Mouse (Mus musculus): ENCODE measurements around the gene CN725425.

CN725425 gene

DNA sequence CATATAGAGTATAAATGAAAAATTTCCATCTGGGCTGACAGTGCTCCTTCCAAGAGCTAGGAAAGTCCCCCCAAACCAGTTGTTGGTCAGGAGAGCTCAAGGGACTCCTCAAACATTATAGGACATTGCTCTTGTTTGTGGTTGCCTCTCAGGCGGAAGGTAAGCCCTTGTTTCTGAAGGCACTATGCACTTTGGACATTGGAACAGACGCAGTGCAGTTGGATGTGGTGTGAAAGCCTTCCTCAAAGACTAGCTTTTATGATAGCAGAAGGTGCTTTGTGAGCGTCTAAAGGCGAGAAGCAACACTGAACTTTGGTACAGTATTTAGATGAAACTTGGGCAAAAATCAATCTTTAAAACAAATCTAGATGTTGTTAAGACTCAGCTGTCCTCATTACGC, 7.2 kb downstream of the CN725425 start:
- no peak for DNase-seq (ENCODE audit: low spot score in 2 of 2)

DNA sequence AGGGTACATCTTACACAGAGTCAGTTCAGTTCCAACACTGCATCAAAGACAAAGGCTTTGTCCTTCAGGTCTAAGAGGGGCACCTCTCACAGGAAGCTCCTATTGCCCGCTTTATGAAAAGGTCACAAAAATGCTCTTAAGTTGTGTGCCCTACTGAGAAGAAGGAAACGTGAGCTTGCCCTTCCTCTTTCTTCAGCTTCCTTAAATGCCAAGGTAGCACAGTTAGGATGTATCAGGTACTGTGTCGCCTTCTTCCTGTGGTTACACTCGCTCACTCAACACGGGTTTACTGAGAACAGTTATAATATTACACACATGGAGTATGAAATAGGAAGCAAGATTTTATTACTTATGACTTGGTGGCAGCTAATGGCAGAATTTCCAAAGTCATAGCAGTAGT, 38.0 kb downstream of the CN725425 start:
- DNase-seq (ENCODE audit: low spot score in 2 of 2): no peak

- no peak for DNase-seq (ENCODE audit: low spot score in 2 of 2)
Observed at GRCm38 (mm10) chr15:91240683-91241335, 41.5 kb downstream of the CN725425 start.

DNA sequence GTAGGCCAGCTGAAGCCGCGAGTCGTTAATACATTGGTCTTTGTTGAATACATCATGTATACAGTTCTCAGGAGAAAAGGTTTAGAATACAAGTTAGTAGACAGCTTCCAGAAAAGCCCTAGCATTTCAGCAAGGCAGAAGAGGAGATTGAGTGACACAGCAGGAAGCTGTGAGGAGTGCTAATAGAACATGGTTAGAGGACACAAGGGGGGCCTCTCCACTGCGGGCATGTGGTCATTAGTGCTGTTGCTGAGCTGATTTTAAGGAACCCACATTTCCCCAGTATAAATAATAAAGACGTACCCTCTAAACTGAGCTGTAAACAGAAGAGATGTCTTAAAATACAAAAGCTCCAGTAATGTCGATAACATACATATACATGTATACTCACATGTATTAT, 51.5 kb downstream of the CN725425 start:
- peak in 1 of 2 experiments; percentile 10 for DNase-seq (ENCODE audit: low spot score in 2 of 2)

DNA sequence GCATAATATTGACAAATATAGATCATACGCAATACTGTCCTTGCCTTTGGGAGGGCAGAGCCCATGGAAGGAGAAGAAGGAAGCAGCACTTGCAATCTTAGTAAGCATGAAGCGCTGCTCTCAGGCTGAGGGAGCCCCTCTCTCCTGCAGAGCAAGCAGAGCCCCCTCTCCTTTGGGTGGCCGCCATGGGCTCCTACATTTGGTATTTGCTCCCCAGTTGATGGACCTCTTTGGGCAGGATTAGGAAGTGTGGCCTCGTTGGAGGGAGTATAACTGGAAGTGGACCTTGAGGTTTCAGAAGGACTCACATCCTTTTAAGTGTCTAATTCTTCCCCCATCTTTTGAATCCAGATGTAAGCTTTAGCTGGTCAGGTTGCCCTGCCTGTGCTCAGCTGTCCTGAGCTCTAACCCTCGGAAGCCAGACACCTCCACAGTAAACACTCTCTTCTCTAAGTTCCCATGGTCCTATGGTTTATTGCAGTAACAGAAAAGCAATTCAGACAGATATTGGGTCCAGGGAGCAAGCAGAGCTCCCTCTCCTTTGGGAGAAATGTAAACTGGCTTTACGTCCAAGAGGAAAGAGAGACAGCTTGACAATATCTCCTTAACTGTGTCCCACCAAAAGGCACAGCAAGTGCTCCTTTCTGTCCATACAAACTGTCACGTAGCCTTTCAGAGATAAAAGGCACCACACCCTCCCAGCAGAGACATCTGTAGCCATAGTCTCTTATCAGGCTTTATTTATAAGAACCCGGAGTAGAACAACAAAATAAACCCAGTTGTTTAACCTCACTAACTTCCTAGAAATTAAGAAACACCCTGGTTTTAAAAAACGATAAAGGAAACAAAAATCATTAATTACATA, 52.5 kb downstream of the CN725425 start:
- DNase-seq (ENCODE audit: low spot score in 2 of 2): no peak

GRCm38 (mm10) chr15:91252956-91253355, 53.7 kb downstream of the CN725425 start:
- DNase-seq (ENCODE audit: low spot score in 2 of 2): no peak

DNA sequence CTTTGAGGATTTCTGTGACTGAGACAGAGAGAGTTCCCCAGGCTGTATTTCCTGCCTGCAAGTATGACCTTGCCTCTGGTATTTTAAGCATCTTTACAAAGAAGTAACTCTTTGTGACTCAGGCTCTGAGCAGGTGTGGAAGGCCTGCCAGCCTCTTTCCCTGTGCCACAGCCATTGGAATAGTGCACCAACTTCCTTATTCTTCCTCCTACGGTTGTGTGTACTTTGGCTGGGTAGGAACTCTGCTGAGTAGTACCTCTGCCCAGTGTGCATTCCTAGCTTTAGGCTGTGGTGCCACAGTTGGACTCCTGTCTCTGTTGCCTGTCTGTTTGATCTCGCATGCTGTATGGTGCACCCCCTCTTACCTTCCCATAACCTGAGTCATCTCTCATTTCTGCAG, 56.0 kb downstream of the CN725425 start:
- no peak for DNase-seq (ENCODE audit: low spot score in 2 of 2)

DNA sequence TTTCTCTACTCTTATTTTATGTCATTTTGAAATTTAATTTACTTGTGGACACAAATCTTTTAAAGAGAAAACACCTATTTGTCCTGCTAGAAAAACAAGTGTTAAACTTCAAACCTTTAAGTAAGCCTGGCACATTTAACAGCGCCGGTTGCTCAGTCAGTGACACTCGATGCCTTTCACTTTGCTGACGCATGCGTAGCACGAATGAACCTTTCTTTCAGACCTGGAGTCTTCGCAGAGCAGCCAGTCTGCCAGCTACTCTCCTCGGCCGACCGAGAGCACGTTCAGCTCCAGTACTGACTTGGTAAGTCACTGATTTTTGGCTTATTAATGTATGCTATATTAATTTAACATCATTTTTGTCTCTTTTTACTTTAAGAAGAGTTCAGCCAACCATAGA, 57.8 kb downstream of the CN725425 start:
- DNase-seq (ENCODE audit: low spot score in 2 of 2): no peak

DNA sequence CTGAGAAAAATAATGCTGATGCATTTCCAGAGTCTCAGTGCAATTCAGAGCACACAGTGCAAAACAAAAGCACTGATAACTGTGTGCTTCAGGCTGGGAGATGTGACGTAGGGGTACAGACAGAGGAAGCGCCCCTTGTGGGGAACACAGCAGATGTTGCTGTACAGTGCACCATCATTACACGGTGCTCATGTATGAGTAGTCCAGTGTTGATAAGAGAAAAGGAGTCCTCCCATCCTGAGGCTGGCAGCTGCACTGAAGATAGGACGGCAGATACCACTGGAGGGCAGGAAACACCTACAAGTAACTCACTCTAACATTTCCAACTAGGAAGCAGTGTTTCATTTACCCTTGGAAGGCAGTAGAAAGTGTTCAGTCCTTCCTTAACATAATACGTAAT, 61.3 kb downstream of the CN725425 start:
- no peak for DNase-seq (ENCODE audit: low spot score in 2 of 2)

- no peak for DNase-seq (ENCODE audit: low spot score in 2 of 2)
Observed at GRCm38 (mm10) chr15:91263926-91264325, 64.6 kb downstream of the CN725425 start.

DNA sequence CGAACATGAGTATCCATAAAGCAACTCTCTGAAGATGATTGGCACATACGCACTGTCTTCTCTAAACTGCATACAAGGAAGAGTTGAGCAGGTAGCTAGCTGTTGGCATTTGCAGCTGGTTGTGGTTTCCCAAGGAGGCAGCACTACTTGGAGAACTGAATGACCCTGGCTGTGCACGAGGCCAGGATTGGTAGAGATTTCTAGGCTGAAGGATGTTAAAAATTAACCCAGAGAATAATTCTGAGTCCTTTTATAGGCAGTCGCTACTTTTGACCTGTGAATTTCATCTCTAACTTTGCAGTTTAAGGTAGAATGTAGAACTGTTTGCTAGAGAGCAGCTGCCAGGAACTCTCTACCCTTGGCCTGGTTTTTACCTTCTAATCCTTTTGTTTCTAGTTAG, 69.2 kb downstream of the CN725425 start:
- no peak for DNase-seq (ENCODE audit: low spot score in 2 of 2)

DNA sequence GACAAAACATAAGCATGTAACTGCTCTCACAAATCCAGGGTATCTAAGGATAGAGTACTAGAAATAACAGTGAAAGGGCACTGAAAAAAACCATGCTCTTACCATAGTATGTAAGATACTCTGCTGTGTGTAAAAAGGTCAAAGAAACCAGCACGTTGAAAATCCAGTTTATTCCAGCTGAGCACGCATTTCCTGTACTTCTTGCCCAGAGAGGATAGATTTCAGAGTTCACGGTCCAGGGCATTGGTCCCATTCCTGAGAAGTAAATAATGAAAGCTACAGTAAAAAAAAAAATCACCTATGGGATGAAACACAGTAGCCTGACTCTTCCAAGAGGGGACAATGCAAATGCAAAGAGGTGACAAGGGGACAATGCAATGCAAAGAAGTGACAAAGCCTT, 76.7 kb downstream of the CN725425 start:
- no peak for DNase-seq (ENCODE audit: low spot score in 2 of 2)

DNA sequence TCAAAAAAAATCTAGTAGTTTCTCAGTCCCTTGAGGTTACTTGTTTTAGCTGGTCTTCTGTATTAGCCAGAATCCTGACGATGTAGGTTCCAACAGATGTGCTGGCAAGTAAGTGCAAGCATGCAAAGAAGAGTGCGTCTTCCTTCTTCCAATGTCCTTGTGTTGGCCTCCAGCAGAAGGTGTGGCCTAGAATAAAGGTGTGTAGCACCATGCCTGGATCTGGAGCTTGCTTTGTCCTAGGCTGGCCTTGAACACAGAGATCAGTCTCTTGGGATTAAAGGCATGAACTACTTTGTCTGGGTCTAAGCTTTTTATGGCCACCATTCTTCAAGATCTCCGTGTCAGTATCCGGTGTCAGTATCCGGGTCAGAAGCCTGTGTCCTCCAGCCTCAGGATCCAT, 80.3 kb downstream of the CN725425 start:
- DNase-seq (ENCODE audit: low spot score in 2 of 2): no peak

GRCm38 (mm10) chr15:91281521-91281920, 82.2 kb downstream of the CN725425 start:
- no peak for DNase-seq (ENCODE audit: low spot score in 2 of 2)

DNA sequence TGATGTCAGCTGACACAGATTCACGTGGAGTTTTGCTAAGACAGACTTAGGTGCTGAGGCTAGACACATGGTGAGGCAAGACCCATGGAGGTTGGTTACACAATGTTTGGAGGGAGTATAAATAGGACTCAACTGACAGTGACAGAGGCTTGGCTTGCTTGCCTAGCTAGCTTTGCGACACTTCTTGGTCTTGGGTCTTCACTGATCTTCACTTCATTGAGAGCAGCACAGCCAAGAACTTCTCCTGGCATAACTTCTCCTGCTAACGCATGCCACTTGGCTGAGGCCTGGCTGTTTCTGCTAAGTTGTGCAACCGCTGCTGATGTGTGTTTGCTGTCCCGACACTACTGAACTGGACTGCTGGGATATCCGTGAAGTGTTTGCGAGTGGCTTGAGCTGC, 83.5 kb downstream of the CN725425 start:
- no peak for DNase-seq (ENCODE audit: low spot score in 2 of 2)

DNA sequence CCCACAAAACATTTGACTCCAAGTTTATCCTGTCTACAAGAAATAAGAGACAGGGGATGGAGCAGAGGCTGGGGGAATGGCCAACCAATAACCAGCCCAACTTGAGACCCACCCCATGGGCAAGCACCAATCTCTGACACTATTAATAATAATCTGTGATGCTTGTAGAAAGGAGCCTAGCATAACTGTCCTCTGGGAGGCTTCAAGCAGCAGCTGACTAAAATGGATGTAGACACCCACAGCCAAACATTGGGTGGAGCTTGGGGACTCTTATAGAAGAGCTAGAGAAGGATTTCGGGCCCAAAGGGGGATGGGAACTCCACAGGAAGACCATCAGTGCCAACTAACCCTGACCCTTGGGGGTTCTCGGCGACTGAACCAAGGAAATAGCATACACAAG, 84.1 kb downstream of the CN725425 start:
- no peak for DNase-seq (ENCODE audit: low spot score in 2 of 2)

DNA sequence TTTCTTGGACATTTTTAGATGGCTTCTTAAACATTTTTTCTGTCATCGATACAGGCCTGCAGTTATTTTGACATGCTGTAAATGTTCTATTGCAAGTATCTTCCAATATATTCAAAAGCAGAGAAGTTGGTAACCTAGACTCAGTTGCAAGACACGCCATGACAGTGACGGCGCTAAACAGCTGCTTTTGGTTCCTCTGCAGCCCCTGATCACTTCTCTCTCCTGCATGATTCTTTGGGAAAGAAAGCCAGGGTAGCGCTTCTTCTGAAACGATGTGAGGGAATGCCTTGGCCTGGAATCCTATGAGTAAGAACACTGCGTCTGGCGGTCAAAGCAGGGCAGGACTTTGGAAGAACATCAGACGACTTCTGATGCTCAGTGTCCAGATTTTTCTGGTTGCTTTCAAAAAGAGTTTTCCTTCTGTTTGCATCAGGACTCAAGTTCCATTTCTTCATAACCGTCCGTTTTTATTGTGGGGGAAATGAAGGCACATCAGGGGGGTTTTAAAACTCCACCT, 100.1 kb downstream of the CN725425 start:
- no peak for DNase-seq (ENCODE audit: low spot score in 2 of 2)

DNA sequence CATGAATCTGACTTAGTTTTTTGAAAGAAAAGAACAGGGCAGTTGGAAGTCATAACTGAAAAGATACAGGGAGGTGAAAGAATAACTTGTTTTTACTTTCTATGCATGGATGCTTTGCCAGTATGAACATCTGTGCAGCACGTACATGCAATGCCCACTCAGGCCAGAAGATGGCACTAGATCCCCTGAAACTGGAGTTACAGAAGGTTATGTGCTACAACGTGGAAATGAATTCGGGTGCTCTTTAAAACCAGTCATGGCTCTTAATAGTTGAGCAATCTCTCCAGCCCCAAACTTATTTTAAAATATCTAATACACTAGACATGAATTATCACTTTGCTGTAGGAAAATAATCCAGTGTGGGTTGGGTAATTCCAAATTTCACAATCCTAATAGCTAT, 102.1 kb downstream of the CN725425 start:
- peak; percentile 93 to 95 for DNase-seq (ENCODE audit: low spot score in 2 of 2)

GRCm38 (mm10) chr15:91304296-91304852, 105.1 kb downstream of the CN725425 start:
- DNase-seq (ENCODE audit: low spot score in 2 of 2): peak in 1 of 2 experiments; percentile 31

Measured in cerebellum, postnatal 4 days (tissue).